Mouse (Mus musculus): ENCODE measurements at regions not wholly inside any gene's neighbourhood (a gene's known extent, or its start where the extent isn't known, plus 50 kb on each side); places are given as distances from the start of the nearest gene placed in this dataset.

GRCm38 (mm10) chr1:90431783-90432182, 171.0 kb upstream of the Cops8 start:
- TF ChIP-seq HCFC1 (IDR thresholded peaks at IDR 0.05; ENCODE audit: borderline replicate concordance, insufficient read depth, low read length) (no peak), CHD2 (IDR thresholded peaks at IDR 0.05; ENCODE audit: low read depth, low read length) (no peak), ZC3H11A (IDR thresholded peaks at IDR 0.05; ENCODE audit: borderline replicate concordance, low read depth, low read length) (no peak), ZNF384 (IDR thresholded peaks at IDR 0.05; ENCODE audit: low read depth, low read length) (no peak), MAFK (IDR thresholded peaks at IDR 0.05; ENCODE audit: insufficient read depth, low read depth, low read length) (no peak)
- Histone ChIP-seq H3K9ac (ENCODE audit: insufficient read depth, low read depth, low read length, poor library complexity, severe bottlenecking) (no peak overlapping the region), H3K4me3 (ENCODE audit: insufficient read depth in 1 of 2, low read depth in 1 of 2, low read length in 2 of 2, poor library complexity in 1 of 2, severe bottlenecking in 1 of 2) (no peak overlapping the region), H3K4me1 (ENCODE audit: control insufficient read depth in 2 of 2, insufficient read depth in 2 of 2, low read length in 2 of 2, poor library complexity in 1 of 2) (no peaks in the 10 kb centered on the region; a peak in 1 of 4 replicates), H3K9me3 (ENCODE audit: control insufficient read depth, insufficient read depth, low read depth, low read length) (no peaks in the 10 kb centered on the region), H3K36me3 (ENCODE audit: control insufficient read depth, insufficient read depth, low read length, poor library complexity, severe bottlenecking) (no peaks in the 10 kb centered on the region), H3K27ac (ENCODE audit: insufficient read depth, low read depth, low read length, poor library complexity, severe bottlenecking) (no peak overlapping the region)
- in situ Hi-C loops (cut with MboI; ENCODE audit: low sequenced_read_pairs in 2 of 2, unreplicated experiment in 2 of 2), result no loop called here
- peak; percentile 11 for DNase-seq (ENCODE audit: low read depth, low spot score)

- Histone ChIP-seq H3K9ac (ENCODE audit: insufficient read depth, low read depth, low read length, poor library complexity, severe bottlenecking) (no peak overlapping the region), H3K9me3 (ENCODE audit: control insufficient read depth, insufficient read depth, low read depth, low read length) (no peaks in the 10 kb centered on the region), H3K4me3 (ENCODE audit: insufficient read depth in 1 of 2, low read depth in 1 of 2, low read length in 2 of 2, poor library complexity in 1 of 2, severe bottlenecking in 1 of 2) (no peak overlapping the region), H3K4me1 (ENCODE audit: control insufficient read depth in 2 of 2, insufficient read depth in 2 of 2, low read length in 2 of 2, poor library complexity in 1 of 2) (no peaks in the 10 kb centered on the region; a peak in 1 of 4 replicates), H3K36me3 (ENCODE audit: control insufficient read depth, insufficient read depth, low read length, poor library complexity, severe bottlenecking) (no peaks in the 10 kb centered on the region), H3K27ac (ENCODE audit: insufficient read depth, low read depth, low read length, poor library complexity, severe bottlenecking) (no peak overlapping the region)
- no peak for TF ChIP-seq HCFC1 (IDR thresholded peaks at IDR 0.05; ENCODE audit: borderline replicate concordance, insufficient read depth, low read length)
- in situ Hi-C loops (cut with MboI; ENCODE audit: low sequenced_read_pairs in 2 of 2, unreplicated experiment in 2 of 2), result no loop called here
- no peak for DNase-seq (ENCODE audit: low read depth, low spot score)
These were observed 168.9 kb upstream of the Cops8 start for GRCm38 (mm10) chr1:90433911-90434310.

- Histone ChIP-seq H3K27ac (ENCODE audit: insufficient read depth, low read depth, low read length, poor library complexity, severe bottlenecking) (no peak overlapping the region), H3K4me3 (ENCODE audit: insufficient read depth in 1 of 2, low read depth in 1 of 2, low read length in 2 of 2, poor library complexity in 1 of 2, severe bottlenecking in 1 of 2) (no peak overlapping the region), H3K36me3 (ENCODE audit: control insufficient read depth, insufficient read depth, low read length, poor library complexity, severe bottlenecking) (no peaks in the 10 kb centered on the region), H3K4me1 (ENCODE audit: control insufficient read depth in 2 of 2, insufficient read depth in 2 of 2, low read length in 2 of 2, poor library complexity in 1 of 2) (no peaks in the 10 kb centered on the region), H3K9ac (ENCODE audit: insufficient read depth, low read depth, low read length, poor library complexity, severe bottlenecking) (no peak overlapping the region), H3K9me3 (ENCODE audit: control insufficient read depth, insufficient read depth, low read depth, low read length) (no peaks in the 10 kb centered on the region)
- in situ Hi-C loops (cut with MboI; ENCODE audit: low sequenced_read_pairs in 2 of 2, unreplicated experiment in 2 of 2), result no loop called here
- DNase-seq (ENCODE audit: low read depth, low spot score), result no peak
- TF ChIP-seq MAFK (IDR thresholded peaks at IDR 0.05; ENCODE audit: insufficient read depth, low read depth, low read length) (no peak), CHD2 (IDR thresholded peaks at IDR 0.05; ENCODE audit: low read depth, low read length) (no peak), ZC3H11A (IDR thresholded peaks at IDR 0.05; ENCODE audit: borderline replicate concordance, low read depth, low read length) (no peak), HCFC1 (IDR thresholded peaks at IDR 0.05; ENCODE audit: borderline replicate concordance, insufficient read depth, low read length) (no peak), ZNF384 (IDR thresholded peaks at IDR 0.05; ENCODE audit: low read depth, low read length) (no peak)
These were observed 162.1 kb upstream of the Cops8 start for GRCm38 (mm10) chr1:90440638-90441037.

GRCm38 (mm10) chr1:90441134-90441868, 161.5 kb upstream of the Cops8 start:
- in situ Hi-C loops (cut with MboI; ENCODE audit: low sequenced_read_pairs in 2 of 2, unreplicated experiment in 2 of 2), result no loop called here
- H3K4me1 ChIP-seq (ENCODE audit: control insufficient read depth in 2 of 2, insufficient read depth in 2 of 2, low read length in 2 of 2, poor library complexity in 1 of 2), result no peaks in the 10 kb centered on the region
- no peak overlapping the region for H3K4me3 ChIP-seq (ENCODE audit: insufficient read depth in 1 of 2, low read depth in 1 of 2, low read length in 2 of 2, poor library complexity in 1 of 2, severe bottlenecking in 1 of 2)
- TF ChIP-seq MAFK (IDR thresholded peaks at IDR 0.05; ENCODE audit: insufficient read depth, low read depth, low read length) (no peak), HCFC1 (IDR thresholded peaks at IDR 0.05; ENCODE audit: borderline replicate concordance, insufficient read depth, low read length) (no peak), CHD2 (IDR thresholded peaks at IDR 0.05; ENCODE audit: low read depth, low read length) (no peak), ZNF384 (IDR thresholded peaks at IDR 0.05; ENCODE audit: low read depth, low read length) (no peak), ZC3H11A (IDR thresholded peaks at IDR 0.05; ENCODE audit: borderline replicate concordance, low read depth, low read length) (no peak)
- no peak for DNase-seq (ENCODE audit: low read depth, low spot score)
- H3K27ac ChIP-seq (ENCODE audit: insufficient read depth, low read depth, low read length, poor library complexity, severe bottlenecking), result no peak overlapping the region
- no peaks in the 10 kb centered on the region for H3K9me3 ChIP-seq (ENCODE audit: control insufficient read depth, insufficient read depth, low read depth, low read length)
- H3K9ac ChIP-seq (ENCODE audit: insufficient read depth, low read depth, low read length, poor library complexity, severe bottlenecking), result no peak overlapping the region
- no peaks in the 10 kb centered on the region for H3K36me3 ChIP-seq (ENCODE audit: control insufficient read depth, insufficient read depth, low read length, poor library complexity, severe bottlenecking)
